Mouse (Mus musculus) limb, embryonic 12.5 days (tissue): ENCODE data around the gene Gm9964. TPM values are rescaled to one million over a fixed set of nuclear protein-coding genes. Genes with fewer than 3 reads are reported as not detected.
A peak's percentile ranks its signal among the peaks of the same experiment; 100 is the strongest.

Source experiments
- ATAC-seq: fragments of 200-750 bp; cut with Nextera tagmentation; 2 replicates; pipeline ENCODE4 v1.8.0; 2017; ENCODE audit warnings: low read depth, moderate TSS enrichment; ENCODE audit not compliant: insufficient number of reproducible peaks, insufficient read depth, low FRiP score, low TSS enrichment
- H3K27ac ChIP-seq: fragments of 300-500 bp; sonication (generic); 2 replicates; pipeline ENCODE4 v1.5.1; 2016; ENCODE audit warnings: mild to moderate bottlenecking, moderate library complexity
- H3K27me3 ChIP-seq: fragments of 300-500 bp; sonication (generic); 2 replicates; pipeline ENCODE4 v1.6.1; 2016; ENCODE audit warnings: mild to moderate bottlenecking, moderate library complexity
- H3K36me3 ChIP-seq: fragments of 300-500 bp; sonication (generic); 2 replicates; pipeline ENCODE4 v1.6.1; 2016; ENCODE audit warnings: mild to moderate bottlenecking, moderate library complexity
- H3K4me1 ChIP-seq: fragments of 300-500 bp; sonication (generic); replicated peaks from 2 replicates; pipeline ENCODE4 v1.6.1; 2016
- H3K4me2 ChIP-seq: fragments of 300-500 bp; sonication (generic); 2 replicates; pipeline ENCODE4 v1.6.1; 2016; ENCODE audit warnings: mild to moderate bottlenecking, moderate library complexity
- H3K4me3 ChIP-seq: fragments of 300-500 bp; sonication (generic); replicated peaks from 2 replicates; pipeline ENCODE4 v1.5.1; 2016; ENCODE audit warnings: mild to moderate bottlenecking
- H3K9ac ChIP-seq: fragments of 300-500 bp; sonication (generic); replicated peaks from 2 replicates; pipeline ENCODE4 v1.6.1; 2016; ENCODE audit warnings: mild to moderate bottlenecking, moderate library complexity
- H3K9me3 ChIP-seq: fragments of 300-500 bp; sonication (generic); 2 replicates; pipeline ENCODE4 v1.6.1; 2016; ENCODE audit warnings: mild to moderate bottlenecking, moderate library complexity
- WGBS: fragments of 180-500 bp; shearing (Covaris S2); methylation state at CpG from one replicate; pipeline ENCODE4 v1.1.7; 2016; 5-methylcytosine and 5-hydroxymethylcytosine counted together
- polyA plus RNA-seq: library from polyadenylated mRNA; unstranded; fragments of >200 nt; fragmentation: Nextera tagmentation; extraction: Ambion mirVana; gene quantifications from 2 replicates; pipeline ENCODE4 v1.2.1, GENCODE M21; 2016

Gm9964 gene
- not detected in 2 replicates for polyA plus RNA-seq

DNA sequence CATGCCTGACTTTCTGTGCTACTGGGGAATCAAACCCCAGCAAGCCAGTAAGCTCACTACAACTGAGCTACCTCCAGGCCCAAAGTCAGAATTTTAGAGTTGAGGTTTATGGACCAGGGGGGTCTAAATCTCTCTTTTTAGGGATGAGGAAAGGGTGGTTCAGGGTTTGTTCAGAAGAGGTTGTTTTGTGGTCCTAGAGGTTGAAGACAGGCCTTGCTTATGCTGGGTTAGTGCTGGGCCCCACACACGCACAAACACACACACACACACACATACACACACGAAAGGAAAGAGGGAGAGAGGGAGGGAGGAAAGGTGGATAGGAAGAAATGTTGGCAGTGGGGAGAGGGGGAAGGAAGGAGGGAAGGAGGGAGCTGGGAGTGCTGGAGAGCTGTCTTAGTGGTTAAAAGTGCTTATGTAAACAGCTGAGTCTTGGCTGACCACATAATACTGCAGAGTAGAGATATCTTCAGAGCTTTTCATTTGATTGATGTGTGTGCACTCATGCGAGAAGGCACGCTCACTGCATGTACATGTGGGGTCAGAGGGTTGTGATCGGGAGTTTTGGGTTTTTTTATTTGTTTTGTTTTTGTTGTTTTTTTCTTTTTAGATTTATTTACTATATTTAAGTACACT is at the start of gene Gm9964:
TSS of gene Gm9964 (minus strand) at position 51 of the 636 bp plus-strand sequence.
- H3K4me3 ChIP-seq: no peak within 1 kb of the TSS
- ATAC-seq: no peak
- H3K27me3 ChIP-seq: no peaks in the 10 kb centered on the region
- H3K9ac ChIP-seq: no peak within 1 kb of the TSS
- no peaks in the 10 kb centered on the region for H3K9me3 ChIP-seq
- H3K27ac ChIP-seq: no peak within 1 kb of the TSS
- WGBS: 79% methylated on average over 5 of the region's 5 CpGs
- peaks cover 7% of the 10 kb centered on the region; the same call in 1 of the 2 replicates for H3K4me1 ChIP-seq
- no peaks in the 10 kb centered on the region for H3K36me3 ChIP-seq
- H3K4me2 ChIP-seq: no peak within 1 kb of the TSS

DNA sequence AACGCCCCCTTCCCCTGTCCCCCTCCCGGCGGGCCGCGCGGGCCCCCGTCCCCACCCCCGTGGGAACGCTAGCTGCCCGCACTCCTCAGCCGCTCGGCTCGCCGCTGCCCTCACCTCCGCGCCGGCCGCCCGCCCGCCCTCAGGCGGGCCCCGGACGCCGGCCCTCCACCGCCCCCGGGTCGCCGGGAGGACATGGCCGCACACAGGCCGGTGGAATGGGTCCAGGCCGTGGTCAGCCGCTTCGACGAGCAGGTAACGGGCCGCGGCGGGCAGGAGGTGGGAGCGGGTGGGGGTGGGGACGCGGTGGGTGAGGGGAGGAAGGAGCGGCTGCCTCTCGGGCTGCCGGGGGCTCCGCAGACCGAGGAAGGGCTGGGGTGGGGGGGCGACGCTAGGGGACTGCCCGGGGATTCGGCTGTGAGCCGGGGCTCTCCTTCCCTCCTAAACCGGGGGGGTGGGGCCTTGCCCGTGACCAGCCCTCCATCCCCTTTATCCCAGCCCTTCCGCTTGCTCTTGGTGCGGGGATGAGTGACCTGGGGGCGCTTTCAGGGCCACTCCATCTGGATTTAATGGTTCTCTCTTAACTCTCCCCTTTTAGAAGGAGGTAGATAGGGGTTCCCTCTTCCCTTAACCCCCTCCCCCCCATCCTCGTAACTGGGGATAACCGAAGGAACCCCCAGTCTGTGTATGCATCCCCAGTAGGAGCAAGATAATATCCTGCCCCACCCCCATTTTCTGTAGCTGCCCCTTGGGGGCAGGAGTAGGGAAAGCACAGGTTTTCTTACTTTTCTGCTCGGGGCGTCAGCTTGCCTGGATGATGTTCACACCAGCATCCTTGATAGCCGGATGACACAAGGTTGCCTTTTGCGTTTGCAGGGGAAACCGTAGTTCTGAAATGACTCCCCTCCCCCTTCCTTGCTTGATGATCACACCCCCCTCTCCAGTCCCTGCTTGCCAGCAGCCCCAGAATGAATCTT is 43.4 kb upstream of the Gm9964 start:
- Histone ChIP-seq H3K4me3 (peak overlapping the region; percentile 90), H3K4me2 (peak overlapping the region; percentile 76), H3K36me3 (peaks cover 6% of the 10 kb centered on the region), H3K27me3 (no peaks in the 10 kb centered on the region), H3K27ac (peak overlapping the region; percentile 93), H3K9me3 (peaks cover 4% of the 10 kb centered on the region; the same call in 1 of the 2 replicates), H3K9ac (peak overlapping the region; percentile 96), H3K4me1 (peaks cover 15% of the 10 kb centered on the region)
- ATAC-seq: peak; percentile 66
- 0% methylated on average over 45 of the region's 63 CpGs for WGBS

DNA sequence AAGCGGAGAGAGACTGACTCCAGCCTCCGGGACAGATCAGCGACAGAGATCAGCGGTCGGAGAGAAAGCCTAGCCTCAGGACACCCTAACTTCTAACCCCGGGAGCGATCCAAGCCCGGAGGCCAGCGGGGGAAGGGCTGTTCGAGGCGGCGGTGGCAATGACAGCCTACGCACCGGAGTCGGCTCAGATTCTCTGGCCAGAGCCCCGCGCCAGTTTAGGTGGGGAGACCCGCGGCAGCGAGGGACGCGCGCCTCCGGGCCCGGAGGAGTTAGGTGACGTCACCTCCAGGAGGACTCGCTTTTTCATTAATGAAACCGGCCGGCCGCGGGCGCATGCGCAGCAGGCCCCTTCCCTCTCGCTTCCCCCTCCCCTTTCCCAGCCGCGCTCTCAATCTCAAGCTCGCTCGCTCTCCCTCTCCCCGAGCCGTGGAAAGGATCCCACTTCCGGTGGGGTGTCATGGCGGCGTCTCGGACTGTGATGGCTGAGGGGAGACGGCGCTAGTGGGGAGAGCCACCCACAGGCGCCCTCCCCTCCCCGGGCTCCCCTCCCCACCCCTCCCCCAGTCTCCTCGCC is 42.6 kb upstream of the Gm9964 start, which contains the start of gene Nf1:
TSS of gene Nf1 (plus strand) at position 460 of the 574 bp plus-strand sequence.
- Histone ChIP-seq H3K4me1 (peaks cover 15% of the 10 kb centered on the region), H3K9me3 (peaks cover 4% of the 10 kb centered on the region; the same call in 1 of the 2 replicates), H3K4me3 (peak within 1 kb of the TSS; percentile 90), H3K9ac (peak within 1 kb of the TSS; percentile 96), H3K27ac (peak within 1 kb of the TSS; percentile 93), H3K4me2 (peak within 1 kb of the TSS; percentile 76), H3K27me3 (no peaks in the 10 kb centered on the region), H3K36me3 (peaks cover 6% of the 10 kb centered on the region; the same call in 1 of the 2 replicates)
- under 1% methylated on average over 45 of the region's 49 CpGs for WGBS
- peak; percentile 95 for ATAC-seq

DNA sequence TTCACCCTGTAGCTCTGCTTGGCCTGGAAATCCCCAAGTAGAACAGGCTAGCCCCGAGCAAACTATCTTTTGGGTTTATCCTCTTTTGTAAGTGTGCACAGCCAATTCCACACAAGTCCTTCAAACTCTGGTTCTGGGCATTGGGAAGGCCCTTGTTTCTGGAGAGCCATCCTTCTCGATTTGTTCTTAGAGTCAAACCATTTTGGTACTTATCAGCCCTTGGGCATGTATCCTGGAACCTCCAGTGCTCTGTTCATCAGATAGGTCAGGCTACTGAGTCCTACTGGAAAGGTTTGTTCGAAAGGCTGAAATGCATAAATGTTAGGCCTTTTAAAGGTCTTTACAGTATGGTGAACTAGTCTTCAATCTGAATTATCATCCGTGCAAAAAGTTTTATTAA is 41.9 kb upstream of the Gm9964 start:
- Histone ChIP-seq H3K27me3 (no peaks in the 10 kb centered on the region), H3K4me1 (peaks cover 15% of the 10 kb centered on the region), H3K9me3 (peaks cover 4% of the 10 kb centered on the region; the same call in 1 of the 2 replicates), H3K36me3 (peaks cover 6% of the 10 kb centered on the region; the same call in 1 of the 2 replicates), H3K4me3 (peak overlapping the region; percentile 90), H3K4me2 (peak overlapping the region; percentile 66), H3K9ac (peak overlapping the region; percentile 96; the same call in 1 of the 2 replicates), H3K27ac (peak overlapping the region; percentile 93; the same call in 1 of the 2 replicates)
- 62% methylated on average over 4 of the region's 4 CpGs for WGBS
- ATAC-seq: no peak

DNA sequence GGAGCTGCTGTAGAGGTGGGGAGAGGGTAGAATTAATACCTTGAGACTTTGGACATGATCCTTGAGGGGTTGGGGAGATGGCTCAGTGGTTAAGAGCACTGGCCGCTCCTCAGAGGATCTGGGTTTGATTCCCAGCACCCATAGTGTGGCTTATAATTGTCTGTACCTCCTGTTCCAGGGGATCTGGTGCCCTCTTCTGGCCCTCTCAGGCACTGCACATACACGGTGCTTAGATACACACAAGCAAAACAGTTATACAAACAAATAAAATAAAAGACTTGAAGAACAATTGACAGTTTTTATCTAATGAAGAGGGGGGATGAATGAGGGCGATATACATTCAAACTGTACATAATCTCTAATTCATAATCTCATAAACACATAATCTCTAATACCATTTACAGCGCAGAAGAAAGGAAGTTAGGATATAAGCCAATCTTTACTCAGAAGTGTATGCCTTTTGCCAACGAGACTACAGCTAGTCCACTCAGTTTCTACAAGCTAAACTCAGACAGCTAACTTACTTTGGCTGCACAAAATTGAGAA is 40.1 kb upstream of the Gm9964 start:
- no peak overlapping the region for H3K4me3 ChIP-seq
- H3K36me3 ChIP-seq: no peaks in the 10 kb centered on the region
- no peak overlapping the region for H3K27ac ChIP-seq
- H3K4me2 ChIP-seq: no peak overlapping the region
- WGBS: 90% methylated on average over 5 of the region's 5 CpGs
- H3K9ac ChIP-seq: no peak overlapping the region
- no peak for ATAC-seq
- H3K9me3 ChIP-seq: peaks cover 4% of the 10 kb centered on the region; the same call in 1 of the 2 replicates
- H3K27me3 ChIP-seq: no peaks in the 10 kb centered on the region
- peaks cover 12% of the 10 kb centered on the region for H3K4me1 ChIP-seq

DNA sequence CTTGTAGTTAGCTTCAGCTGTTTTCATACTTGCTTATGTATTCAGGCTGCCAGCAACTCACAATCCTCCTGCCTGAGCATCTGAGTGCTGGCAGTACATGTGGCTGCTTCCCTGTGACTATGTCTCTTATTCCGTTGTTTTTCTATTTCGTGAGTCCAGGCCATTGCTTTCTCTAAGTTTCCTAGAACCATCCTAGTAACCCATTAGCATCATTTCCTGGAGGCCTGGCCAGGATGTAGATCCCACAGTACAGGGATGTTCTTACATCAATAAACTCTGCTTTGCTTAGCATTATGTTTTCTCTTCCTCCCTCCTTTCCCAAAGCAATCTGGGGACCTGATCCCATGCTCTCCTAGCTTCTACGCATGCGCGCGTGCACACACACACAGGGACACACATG is 38.4 kb upstream of the Gm9964 start:
- Histone ChIP-seq H3K9ac (no peak overlapping the region), H3K4me1 (no peaks in the 10 kb centered on the region), H3K36me3 (no peaks in the 10 kb centered on the region), H3K9me3 (peaks cover 4% of the 10 kb centered on the region; the same call in 1 of the 2 replicates), H3K4me3 (no peak overlapping the region), H3K4me2 (no peak overlapping the region), H3K27ac (no peak overlapping the region), H3K27me3 (no peaks in the 10 kb centered on the region)
- WGBS: 95% methylated on average over 6 of the region's 6 CpGs
- no peak for ATAC-seq

DNA sequence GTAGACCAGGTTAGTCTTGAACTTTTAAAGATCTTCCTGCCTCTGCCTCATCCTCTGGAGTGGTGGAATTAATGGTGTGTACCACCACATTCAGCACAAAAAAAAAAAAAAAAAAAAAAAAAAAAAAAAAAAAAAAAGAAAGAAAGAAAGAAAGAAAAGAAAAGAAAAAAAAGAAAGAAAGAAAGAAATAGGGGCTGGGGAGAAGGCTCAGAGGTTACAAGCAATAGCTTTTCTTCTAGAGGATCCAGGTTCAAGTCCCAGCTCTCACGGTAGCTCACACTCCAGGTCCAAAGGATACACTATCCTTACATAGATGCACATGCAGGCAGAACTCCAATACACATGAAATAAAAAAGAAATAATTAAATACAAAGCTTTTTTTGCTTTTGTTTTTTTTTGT is 32.9 kb upstream of the Gm9964 start:
- no peak overlapping the region for H3K4me3 ChIP-seq
- ATAC-seq: no peak
- 100% methylated on average over 1 of the region's 1 CpGs for WGBS

DNA sequence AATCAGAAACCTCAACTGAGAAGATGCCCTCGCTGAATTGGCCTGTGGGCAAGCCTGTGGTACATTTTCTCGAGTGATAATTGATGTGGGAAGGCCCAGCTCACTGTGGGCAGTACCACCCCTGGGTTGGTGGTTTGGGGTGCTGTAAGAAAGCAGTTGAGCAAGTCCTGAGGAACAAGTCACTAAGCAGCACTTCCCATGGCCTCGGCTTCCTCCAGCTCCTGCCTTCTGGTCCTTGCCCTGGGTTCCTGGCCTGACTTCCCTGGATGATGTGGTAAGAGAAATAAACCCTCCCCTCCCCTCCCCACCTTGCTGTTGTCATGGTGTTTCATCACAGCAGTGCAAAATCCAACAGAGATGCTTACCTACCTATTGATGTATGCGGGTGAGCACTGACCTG is 31.4 kb upstream of the Gm9964 start:
- H3K4me2 ChIP-seq: no peak overlapping the region
- no peaks in the 10 kb centered on the region for H3K27me3 ChIP-seq
- H3K4me1 ChIP-seq: peaks cover 5% of the 10 kb centered on the region; the same call in 1 of the 2 replicates
- no peak overlapping the region for H3K9ac ChIP-seq
- H3K4me3 ChIP-seq: no peak overlapping the region
- ATAC-seq: no peak
- WGBS: 90% methylated on average over 4 of the region's 4 CpGs
- no peak overlapping the region for H3K27ac ChIP-seq
- H3K36me3 ChIP-seq: no peaks in the 10 kb centered on the region
- no peaks in the 10 kb centered on the region for H3K9me3 ChIP-seq

More for the DNA sequence above, 32.9 kb upstream of the Gm9964 start:
- H3K4me2 ChIP-seq: no peak overlapping the region
- no peaks in the 10 kb centered on the region for H3K27me3 ChIP-seq
- peaks cover 5% of the 10 kb centered on the region; the same call in 1 of the 2 replicates for H3K4me1 ChIP-seq
- H3K36me3 ChIP-seq: no peaks in the 10 kb centered on the region
- no peak overlapping the region for H3K9ac ChIP-seq
- no peaks in the 10 kb centered on the region for H3K9me3 ChIP-seq
- no peak overlapping the region for H3K27ac ChIP-seq

DNA sequence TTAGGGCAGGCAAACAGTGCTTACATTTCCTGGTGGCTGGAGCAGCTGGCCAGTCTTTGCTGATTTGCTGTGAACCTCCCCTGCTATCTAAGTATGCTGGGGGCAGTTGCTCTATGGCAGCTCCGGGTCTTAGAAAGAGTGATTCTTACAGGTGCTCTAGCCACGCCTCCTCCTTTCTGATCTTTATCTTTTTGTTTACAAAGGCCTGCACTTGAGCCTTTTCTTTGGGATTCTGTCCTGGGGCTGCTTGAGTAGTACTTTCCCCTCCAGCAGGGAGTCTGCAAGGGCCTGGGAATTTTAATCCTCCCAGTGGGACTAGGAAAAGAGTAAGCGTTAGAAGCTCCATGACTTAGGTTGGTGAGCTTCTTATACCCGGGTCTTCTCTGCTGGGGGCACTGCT is 30.4 kb upstream of the Gm9964 start:
- WGBS: 30% methylated on average over 4 of the region's 4 CpGs
- peaks cover 5% of the 10 kb centered on the region; the same call in 1 of the 2 replicates for H3K4me1 ChIP-seq
- H3K27me3 ChIP-seq: no peaks in the 10 kb centered on the region
- 0 out of 2 replicates have a peak overlapping the region, but pooled peaks have one; percentile 12 for H3K9ac ChIP-seq
- no peak overlapping the region for H3K4me3 ChIP-seq
- no peak overlapping the region for H3K4me2 ChIP-seq
- H3K27ac ChIP-seq: no peak overlapping the region
- no peaks in the 10 kb centered on the region for H3K9me3 ChIP-seq
- no peaks in the 10 kb centered on the region for H3K36me3 ChIP-seq
- ATAC-seq: no peak

DNA sequence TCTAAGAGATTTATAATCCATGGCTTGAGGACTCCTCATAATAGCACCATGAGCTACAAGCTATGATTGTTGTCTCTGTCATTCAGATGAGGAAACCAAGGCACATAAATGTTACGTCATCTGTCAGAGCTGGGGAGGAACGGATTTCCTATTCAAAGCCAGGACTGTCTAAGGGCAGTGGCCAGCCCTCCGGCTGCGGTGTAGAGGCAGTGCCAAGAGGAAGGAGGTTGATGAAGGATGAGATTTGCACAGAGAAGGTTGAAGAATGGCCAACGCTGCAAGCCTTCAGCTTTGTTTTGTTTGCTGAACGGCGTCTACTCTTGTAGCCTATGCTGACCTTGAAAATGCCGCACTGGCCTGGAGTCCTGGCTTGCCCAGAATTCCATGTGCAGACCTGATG is 29.0 kb upstream of the Gm9964 start:
- WGBS: 88% methylated on average over 8 of the region's 8 CpGs
- peaks cover 5% of the 10 kb centered on the region; the same call in 1 of the 2 replicates for H3K4me1 ChIP-seq
- no peak for ATAC-seq
- no peaks in the 10 kb centered on the region for H3K9me3 ChIP-seq
- H3K4me3 ChIP-seq: no peak overlapping the region
- H3K27me3 ChIP-seq: no peaks in the 10 kb centered on the region
- H3K4me2 ChIP-seq: no peak overlapping the region
- no peak overlapping the region for H3K9ac ChIP-seq
- no peak overlapping the region for H3K27ac ChIP-seq
- H3K36me3 ChIP-seq: no peaks in the 10 kb centered on the region
